Mouse (Mus musculus) cerebellum, postnatal 4 days (tissue): ENCODE measurements around the gene Klf12.

ENCODE experiments used
- DNase-seq, 2 experiments: peaks; one replicate each; pipeline ENCODE4 v3.0.0; 2022; ENCODE audit warnings: low spot score in 2 of 2, mixed read lengths in 1 of 2

The Klf12 gene

DNA sequence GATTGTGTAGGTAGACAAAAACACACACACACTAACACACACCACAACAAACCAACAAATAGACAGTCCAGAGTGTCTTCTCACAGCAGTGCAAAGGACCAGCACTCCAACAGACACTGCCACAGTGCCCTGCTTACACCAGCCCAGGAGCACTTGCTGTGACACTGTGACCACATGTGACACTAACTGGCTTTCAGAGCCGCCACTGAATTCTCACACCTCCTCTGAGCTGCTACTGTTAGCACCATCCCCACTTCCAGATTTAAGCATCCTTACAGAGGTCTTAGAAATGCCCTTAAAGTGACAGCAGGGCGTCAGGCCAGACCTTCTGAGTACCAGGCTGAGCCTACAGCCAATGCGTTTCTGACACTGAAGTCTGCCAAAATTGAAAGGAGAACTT, 48.7 kb downstream of the Klf12 start:
- DNase-seq = no peak

DNA sequence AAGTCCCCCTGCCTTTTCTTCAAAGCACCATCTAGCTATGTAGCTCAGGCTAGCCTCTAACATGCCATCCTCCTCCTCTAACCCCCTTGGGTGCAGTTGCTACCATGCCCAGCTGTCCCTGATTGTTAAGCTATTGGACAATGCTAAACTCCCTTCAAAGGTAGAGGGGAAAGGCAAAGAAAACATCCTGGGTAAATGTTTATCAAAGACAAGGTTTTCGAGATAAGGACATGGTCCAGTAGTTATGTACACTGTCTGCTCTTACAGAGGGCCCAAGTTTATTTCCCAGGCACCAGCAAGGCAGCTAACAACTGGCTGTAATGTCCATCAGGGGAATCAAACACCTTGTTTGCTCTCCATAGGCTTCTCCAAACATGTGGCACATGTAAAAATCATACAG, 53.1 kb downstream of the Klf12 start:
- no peak for DNase-seq

DNA sequence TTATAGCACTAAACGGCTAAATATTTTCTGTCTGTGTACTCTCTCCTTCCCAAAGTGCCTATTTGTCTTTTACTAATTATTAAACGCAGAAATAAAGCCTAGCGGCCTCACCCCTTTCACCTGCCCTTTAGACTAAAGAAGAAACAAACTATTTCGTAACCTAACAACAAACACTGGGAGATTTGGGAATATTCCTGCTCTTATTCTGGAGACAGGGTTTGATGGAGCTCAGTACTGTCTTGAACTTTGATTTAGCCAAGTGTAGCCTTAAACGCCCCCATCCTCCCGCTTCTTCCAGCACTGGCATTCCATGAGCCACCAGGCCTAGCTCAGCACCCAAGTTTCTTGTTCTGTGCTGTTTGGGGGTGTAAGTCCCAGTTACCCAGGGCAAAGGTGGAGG, 56.4 kb downstream of the Klf12 start:
- no peak for DNase-seq

DNA sequence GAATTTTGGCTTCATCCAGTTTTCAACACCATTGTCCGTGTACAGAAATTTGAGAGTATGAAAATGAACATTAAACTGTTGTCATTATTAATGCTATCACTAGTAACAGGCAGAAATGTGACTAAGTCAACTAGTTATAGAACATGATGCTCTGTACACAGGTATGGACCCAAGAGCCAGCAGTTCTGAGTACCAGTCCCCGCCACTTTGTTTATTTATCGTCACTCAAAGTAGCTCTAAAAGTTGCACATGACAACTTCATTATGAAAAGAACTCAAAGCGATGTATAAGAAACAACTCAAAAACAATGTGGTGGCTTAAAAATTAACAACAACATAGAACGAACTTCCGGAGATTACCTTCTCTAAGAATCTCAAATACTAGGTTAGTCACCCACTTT, 56.8 kb downstream of the Klf12 start:
- no peak for DNase-seq

DNA sequence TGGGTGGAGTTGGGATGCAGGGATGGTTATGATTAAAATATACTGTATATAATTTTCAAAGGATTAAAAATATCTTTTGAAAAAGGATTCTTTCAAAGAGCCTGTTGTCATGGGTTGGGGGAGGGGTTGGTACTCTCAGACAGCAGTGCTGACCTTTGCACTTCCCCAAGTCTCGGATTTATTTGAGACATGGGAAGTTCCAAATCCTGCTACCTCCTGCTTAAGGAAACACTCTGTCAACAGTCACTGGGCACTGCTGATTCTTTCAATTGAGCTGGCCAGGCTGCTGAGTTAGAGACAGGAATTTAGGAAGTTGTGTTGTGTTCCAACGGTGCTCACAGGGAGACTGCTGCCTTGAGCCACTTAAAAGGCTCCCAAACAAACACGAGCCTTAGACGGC, 60.3 kb downstream of the Klf12 start:
- no peak for DNase-seq

DNA sequence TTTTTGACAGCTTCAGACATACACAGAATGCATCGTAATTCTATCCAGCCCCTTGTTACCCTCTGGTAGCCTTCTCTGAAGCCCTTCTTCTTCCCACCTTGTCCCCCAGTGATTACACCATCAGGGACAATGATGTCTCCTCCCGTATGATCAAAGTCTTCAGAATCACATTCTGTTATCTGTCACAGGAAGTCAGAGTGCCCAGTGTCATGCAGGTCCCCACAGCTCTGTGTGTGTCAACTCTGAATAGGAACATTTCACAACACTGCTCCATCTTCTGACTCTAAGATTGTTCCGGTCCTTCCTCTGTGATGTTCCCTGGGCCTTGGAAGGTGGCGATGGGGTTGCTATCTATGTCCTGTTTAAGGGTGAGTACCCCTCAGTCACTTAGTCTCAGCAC, 62.2 kb downstream of the Klf12 start:
- no peak for DNase-seq

DNA sequence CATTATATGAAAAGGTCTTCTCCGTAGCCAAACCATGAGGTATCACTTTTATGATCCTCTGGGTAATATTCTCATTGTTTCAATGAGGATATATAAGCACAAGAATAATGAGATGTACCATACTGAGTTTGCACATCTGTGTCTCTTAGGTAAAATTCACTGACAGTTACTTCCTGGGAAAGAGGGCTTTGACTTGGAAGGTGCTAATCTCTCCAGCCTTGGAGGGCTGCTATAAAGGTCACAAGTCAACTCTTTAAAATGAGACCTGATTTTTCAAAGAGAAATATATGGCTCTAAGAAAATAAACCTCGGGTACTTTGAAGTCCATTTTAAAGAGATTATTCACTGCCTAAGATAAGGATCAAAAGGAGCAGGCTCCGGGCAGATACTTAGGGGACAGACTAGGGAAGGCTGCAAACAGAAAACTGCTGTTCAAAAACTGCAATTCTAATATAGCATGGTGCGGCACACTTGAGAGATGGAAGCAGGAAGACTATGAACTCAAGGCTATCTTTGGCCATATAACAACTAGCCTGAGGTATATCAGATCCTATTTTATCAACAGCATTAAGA, 69.2 kb downstream of the Klf12 start:
- DNase-seq = no peak

DNA sequence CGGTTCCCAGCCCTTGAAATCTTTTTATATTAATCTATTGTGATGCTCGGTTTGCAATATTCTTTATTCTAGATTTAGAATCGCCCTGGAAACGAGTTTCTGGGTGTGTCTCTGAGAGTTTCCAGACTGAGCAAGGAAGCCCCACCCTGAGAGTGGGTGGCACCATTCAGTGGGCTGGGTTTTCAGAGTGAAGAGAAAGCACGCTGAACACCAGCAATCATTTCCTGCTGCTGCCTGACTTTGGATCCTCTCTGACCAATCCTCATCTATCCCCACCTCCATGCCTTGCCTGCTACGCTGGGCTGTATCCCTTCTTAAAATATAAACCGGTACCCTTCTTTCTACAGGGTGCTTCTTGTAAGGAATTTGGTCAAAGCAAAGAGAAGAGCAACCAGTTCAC, 71.4 kb downstream of the Klf12 start:
- no peak for DNase-seq

DNA sequence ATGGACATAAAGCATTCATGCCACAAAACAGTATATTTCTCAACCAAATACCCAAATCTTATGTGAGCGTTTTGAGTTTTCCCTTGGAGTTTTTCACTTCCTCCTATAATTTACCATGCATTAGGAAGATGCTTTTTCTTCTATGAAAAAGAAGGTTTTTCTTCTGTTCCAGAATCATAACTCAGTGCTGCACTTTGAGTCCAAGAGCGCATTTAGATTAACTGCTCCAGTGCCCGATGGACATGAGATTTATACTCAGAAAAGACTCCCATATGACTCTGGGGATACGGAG, 72.7 kb downstream of the Klf12 start:
- DNase-seq = no peak

DNA sequence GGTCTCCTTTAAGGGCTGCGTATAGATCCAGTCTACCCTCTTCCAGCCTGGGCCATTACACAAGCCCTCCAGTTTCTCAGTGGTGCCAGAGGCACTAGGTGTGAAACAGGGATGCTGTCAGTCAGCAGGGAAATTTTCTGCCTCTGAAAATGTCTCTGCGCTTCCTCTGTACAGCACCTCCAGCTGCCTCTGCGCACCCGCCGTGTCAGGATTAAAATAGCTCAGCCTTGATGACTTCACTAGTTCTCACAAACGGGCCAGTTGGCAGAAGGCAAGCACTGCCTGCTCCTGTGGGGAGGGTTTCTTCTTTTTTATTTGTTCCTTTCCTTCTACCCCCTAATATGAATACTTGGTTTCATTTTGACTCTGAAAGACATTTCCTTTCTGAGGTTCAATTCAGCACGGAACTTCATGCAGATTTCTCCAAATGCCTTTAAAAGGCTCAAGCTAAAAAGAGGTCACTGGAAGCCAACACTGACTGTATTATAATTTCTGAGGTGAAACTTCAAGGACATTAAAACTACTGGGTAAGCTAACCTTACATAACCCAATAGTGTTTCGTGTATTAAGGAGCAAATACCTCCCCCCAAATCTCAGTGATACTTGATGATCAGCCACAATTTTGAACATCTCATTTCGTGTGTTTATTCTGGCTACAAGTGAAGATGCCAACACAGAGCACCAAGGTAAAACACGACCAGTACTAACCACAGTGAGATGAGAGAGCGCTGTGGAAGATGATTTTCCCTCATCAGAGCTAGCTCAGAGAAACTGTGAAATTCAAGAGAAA, 73.2 kb downstream of the Klf12 start:
- DNase-seq = peak in 1 of 2 experiments; percentile 41

DNA sequence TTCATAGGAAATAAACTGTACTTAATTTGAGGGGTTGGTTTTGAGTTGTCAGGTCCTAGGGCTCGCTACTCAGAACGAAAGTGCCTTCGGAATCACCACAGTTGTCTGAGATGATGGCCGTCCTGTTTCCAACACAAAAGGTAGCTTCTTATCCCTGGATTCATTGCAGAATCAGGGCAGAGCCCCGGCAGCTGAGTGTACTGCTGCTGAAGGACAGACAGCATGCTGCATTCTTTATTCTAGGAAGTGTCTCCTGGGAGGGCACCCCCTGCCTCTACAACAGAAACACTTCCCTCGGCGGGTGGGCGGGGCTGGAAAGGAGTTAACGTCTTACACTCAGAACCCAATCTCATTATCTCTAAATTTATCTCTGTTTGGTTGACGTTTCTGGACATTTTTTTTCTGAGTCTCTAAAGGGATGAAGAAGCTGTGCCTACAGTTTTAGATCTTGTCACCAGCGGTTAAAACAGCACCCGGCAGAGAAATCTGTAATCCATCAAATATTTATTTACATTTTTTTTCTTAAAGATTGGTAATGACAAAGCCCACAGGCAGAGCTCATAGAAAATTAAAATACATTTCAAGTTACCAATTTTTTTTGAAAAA, 74.6 kb downstream of the Klf12 start:
- DNase-seq = no peak

DNA sequence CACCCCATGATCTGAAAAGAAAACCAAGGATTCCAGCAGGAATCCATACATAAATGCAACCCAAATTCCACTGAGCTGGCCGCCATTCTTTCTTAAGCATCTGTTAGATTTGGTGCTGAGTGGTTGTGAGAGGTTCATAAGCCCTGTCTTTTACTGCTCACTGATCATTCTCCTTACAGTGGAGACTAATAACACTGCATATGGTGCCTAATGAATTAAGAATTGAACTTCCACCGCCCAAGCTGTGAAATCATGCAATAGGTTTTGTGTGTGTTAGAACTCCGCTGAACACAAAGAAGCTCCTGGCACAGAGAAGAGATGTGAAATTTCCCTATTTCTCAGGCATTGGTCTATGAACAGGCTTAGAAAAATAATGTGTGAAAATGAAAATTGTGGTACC, 77.4 kb downstream of the Klf12 start:
- no peak for DNase-seq

DNA sequence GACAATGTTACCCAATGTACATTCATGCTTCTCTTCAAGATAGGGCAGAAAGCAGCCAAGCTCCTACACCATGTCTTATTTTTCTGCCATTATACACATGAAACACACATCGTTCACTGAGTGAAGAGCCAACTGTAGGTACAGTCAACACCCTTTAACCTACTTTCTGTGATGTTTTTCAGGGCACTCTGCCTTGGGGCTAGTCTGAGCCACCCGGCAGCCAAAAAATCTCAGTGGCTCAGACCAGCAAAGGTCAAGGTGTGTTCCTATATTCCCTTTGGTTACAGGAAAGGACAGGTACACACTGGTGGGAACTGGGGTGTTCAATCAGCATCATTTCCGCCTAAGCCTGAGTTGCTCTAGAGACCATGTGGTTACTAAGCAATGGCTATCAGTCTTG, 78.3 kb downstream of the Klf12 start:
- DNase-seq = no peak

DNA sequence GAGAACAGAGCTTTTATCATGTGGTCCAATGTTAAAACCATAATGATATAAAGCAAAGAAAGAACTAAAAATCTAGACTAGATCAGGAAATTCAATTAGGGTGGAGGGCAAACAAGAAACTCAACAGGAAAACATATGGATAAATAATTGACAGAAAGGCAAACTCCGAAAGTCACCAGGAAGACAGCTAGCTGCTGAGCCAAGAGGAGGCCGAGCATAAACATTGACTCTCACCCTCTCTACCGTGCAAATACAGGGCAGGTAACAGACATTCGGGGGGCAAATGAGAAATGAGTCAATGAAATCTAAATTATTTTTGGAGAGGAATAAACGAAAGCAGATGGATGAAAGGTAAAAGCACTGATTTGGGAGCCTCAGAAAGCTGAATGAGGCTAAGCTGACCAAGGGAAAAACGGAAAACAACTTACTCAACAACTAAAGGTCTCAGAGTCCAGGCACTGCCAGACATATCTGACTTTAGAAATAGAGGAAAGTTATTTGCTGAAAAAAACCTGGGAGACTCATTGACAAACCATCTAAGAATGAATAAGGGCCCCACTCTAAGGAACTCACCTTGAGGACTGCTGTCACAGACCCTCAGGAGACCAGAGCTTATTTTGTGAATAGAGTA, 84.3 kb downstream of the Klf12 start:
- DNase-seq = no peak

DNA sequence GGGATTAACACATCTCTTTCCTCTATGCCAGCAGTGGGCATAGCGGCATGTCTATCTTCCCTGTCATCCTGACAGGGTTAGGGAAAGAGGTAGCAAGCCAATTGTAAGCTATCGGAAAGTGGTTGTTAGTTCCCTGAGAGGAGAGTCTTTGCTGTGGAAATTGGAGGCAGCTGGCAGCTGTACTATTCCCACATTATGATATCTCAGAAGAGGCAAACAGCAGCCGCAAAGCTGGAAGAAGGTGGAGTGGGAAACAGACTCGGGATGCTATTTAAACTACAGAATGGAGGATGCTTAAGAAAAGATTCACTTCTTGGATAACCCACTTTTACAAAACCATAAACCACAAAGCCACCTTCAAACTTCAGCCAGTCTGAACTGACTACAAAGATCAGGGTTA, 85.8 kb downstream of the Klf12 start:
- no peak for DNase-seq

DNA sequence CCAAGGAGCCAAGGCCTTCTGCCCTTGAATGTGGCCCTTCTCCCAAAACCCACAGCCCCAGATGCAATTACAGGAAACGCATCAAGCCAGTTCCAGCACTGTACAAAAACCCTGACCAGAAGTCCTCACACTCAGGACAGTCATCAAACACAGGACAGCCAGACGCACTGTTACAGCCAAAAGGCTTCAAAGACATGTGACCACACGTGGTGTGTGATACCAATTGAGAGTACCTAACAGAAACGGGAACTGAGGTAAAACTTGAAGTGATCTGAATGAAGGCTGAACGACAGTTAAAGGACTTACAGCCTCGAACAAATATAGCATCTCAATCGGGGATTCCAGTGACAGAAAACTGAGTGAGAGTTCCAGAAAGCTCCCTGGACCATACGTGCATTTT, 87.3 kb downstream of the Klf12 start:
- no peak for DNase-seq

DNA sequence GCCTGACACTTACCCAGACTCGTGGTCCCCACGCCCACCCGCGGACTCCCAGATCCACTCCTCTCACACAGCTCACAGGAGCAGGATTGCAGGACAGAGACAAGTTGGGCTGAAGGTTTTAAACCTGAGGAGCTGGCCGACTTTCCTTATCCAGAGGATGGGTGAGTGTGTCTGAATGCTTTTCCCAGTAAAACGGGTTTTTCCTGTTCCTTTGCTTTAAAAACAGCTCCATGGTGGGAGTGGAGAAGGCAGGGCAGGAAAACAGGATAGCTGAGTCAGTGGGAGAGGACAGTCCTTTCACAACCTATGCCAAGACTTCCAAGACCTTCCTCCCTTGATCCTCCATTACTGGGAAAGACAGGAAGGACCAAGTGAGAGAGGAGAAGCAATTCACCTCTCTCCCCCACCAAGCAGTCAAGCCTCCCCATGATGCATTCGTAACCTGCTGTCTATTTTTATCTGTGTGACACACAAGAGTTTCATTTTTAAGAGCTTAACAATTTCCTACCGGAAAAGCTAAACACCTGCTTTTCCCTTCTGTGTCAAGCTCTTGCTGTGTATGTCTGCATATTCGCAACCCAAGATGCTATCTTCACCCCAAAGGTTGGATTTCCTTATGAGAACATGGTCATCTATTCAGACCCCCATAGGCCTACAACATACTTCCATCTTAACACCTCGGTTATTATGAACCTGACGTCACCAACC, 94.8 kb downstream of the Klf12 start:
- DNase-seq = no peak

DNA sequence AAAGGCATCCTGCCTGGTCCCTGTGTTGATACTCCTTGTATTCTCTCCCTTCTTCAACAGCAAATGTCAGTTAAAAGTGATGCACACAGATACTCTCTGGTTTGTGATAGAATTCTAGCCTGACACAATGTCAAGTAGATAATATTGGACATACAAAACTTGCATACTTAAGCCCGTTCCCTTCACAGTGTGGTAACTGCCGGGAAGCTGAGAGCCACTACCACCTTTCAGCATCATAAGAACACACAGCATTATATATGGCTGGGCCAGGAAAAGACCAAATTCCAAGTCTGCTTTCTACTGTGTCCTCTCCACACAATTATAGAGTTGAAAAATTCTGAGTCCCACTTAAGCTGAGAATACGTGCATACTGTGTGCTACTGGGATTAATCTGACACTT, 97.1 kb downstream of the Klf12 start:
- no peak for DNase-seq

DNA sequence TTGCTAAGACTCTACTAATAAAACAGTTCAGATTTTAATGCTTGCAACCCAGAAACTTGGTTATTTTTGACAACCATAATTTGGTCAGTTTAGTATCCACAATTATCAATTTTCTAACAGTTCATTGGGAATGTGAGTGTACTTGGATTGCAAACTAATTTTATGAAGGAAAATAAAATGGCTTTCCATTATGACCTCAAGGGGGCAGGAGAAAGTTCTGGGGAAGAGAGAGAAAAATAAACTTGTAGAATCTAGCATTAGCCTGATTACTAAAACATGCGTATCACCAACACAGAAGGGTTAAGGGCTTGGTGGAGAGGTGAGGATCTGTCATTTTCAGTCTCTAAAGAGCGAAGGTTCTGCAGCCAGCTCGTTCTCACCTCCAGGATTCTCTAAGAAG, 106.7 kb downstream of the Klf12 start:
- DNase-seq = no peak

DNA sequence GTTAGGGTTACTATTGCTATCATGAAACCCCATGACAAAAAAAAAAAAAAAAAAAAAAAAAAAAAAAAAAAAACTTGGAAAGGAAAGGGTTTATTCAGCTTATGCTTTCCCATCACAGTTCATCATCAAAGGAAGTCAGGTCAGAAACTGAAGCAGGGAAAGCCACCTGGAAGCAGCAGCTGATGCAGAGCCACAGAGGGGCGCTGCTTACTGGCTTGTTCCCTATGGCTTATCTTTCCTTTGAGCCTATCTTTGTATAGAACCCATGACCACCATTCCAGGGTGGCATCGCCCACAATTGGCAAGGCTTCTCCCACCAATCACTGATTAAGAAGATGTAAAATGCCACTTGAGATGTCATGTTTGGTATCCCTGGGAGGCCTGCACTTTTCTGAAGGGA, 119.4 kb downstream of the Klf12 start:
- DNase-seq = no peak

DNA sequence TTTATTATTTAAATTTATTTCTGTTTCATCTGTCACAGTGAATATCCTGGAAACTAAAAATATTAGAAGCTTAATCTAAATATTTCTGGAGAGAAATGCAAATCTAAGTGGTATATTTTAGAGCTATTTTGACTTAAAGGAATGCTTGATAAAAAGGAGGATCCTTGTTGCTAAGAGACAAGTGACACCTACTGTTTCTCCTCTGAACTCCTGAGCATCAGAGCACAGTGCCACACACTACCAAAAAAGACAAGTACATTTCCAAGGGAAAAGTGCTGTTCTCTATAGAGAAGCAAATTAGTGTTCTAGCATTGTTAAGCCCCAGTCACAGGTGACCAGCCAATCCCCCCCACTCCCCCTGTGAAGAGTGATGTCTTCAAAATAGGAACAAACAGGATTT, 127.8 kb downstream of the Klf12 start:
- DNase-seq = no peak

DNA sequence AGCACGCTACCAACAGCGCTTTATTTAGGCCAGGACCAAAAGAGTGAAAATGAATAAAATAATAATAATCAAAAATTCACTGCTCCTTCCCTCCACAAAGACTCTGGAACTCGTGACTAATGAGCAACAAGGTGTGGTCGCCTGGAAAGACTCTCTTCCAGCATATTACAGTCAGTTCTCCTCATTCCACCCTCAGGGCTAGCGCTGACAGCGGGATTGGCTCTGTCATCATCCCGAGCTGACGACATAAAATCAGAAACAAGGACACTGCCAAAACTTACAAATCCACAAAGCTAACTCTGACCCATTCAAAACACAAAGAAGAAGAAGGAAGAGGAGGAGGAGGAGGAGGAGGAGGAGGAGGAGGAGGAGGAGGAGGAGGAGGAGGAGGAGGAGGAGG, 136.8 kb downstream of the Klf12 start:
- DNase-seq = no peak

DNA sequence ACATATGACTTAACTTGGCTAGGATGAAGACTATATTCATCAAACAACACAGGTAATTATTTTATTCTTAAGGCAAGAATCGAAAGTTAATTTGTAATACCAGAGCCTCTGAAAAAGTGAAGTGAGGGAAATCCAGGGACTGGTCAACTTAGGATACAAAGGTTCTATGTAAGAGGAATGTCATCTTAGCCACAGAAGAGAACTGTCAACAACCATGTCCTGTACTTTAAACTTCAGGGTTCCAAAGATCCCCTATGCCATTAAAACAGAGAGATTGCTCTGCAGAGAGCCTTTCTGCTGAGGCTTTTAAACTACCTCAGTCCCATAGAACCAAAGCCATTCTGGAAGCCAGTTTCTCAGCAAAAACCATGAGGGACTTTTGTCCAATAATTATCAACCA, 144.1 kb downstream of the Klf12 start:
- no peak for DNase-seq
